Mouse (Mus musculus) intestine, embryonic 14.5 days (tissue): Measurements from ENCODE around the gene Emid1. TPM values are rescaled to one million over a fixed set of nuclear protein-coding genes. Genes with fewer than 3 reads are reported as not detected.
A peak's percentile ranks its signal among the peaks of the same experiment; 100 is the strongest.

Experiments
- ATAC-seq: fragments of 200-750 bp; cut with Nextera tagmentation; replicated peaks from 2 replicates; pipeline ENCODE4 v1.8.0; 2017; ENCODE audit warnings: low read depth, moderate number of reproducible peaks, moderate TSS enrichment, moderate library complexity; ENCODE audit not compliant: low FRiP score, low TSS enrichment
- DNase-seq: peaks from one replicate; pipeline ENCODE4 v3.0.0-alpha.2; 2018; ENCODE audit warnings: low spot score
- H3K27ac ChIP-seq: fragments of 300-500 bp; sonication (generic); 2 replicates; pipeline ENCODE4 v1.5.1; 2014; ENCODE audit warnings: low read depth, mild to moderate bottlenecking, control low read depth
- H3K27me3 ChIP-seq: fragments of 300-500 bp; sonication (generic); replicated peaks from 2 replicates; pipeline ENCODE4 v1.6.1; 2014; ENCODE audit warnings: low read length, control low read depth; ENCODE audit not compliant: control insufficient read depth, insufficient read depth
- H3K36me3 ChIP-seq: fragments of 300-500 bp; sonication (generic); 2 replicates; pipeline ENCODE4 v1.6.1; 2014; ENCODE audit warnings: low read length, control low read depth; ENCODE audit not compliant: control insufficient read depth, insufficient read depth
- H3K4me1 ChIP-seq: fragments of 300-500 bp; sonication (generic); replicated peaks from 2 replicates; pipeline ENCODE4 v1.6.1; 2014; ENCODE audit warnings: low read length, control low read depth, mixed read lengths; ENCODE audit not compliant: control insufficient read depth, insufficient read depth
- H3K4me2 ChIP-seq: fragments of 300-500 bp; sonication (generic); 2 replicates; pipeline ENCODE4 v1.6.1; 2014; ENCODE audit warnings: low read length
- H3K4me3 ChIP-seq: fragments of 300-500 bp; sonication (generic); 2 replicates; pipeline ENCODE4 v1.5.1; 2014; ENCODE audit warnings: low read depth, low read length, control low read depth, mixed read lengths
- H3K9ac ChIP-seq: fragments of 300-500 bp; sonication (generic); 2 replicates; pipeline ENCODE4 v1.6.1; 2014; ENCODE audit warnings: mild to moderate bottlenecking, low read length
- H3K9me3 ChIP-seq: fragments of 300-500 bp; sonication (generic); 2 replicates; pipeline ENCODE4 v1.6.1; 2016; ENCODE audit warnings: low read length, control low read depth; ENCODE audit not compliant: control insufficient read depth
- WGBS: fragments of 180-500 bp; shearing (Covaris S2); extraction: QIAGEN DNeasy Blood & Tissue Kit; methylation state at CpG from one replicate; pipeline ENCODE4 v1.1.7; 2014; 5-methylcytosine and 5-hydroxymethylcytosine counted together
- polyA plus RNA-seq: library from polyadenylated mRNA; unstranded; fragments of >200 nt; fragmentation: Nextera tagmentation; extraction: Ambion mirVana; gene quantifications from 2 replicates; pipeline ENCODE4 v1.2.1, GENCODE M21; 2014

The Emid1 gene
- polyA plus RNA-seq, 1 experiment from 2014 or later = 88.5 TPM

- Histone ChIP-seq H3K27me3 (no peaks in the 10 kb centered on the region), H3K9ac (no peak overlapping the region), H3K4me1 (peaks cover 25% of the 10 kb centered on the region), H3K27ac (no peak overlapping the region), H3K9me3 (no peaks in the 10 kb centered on the region), H3K36me3 (no peaks in the 10 kb centered on the region), H3K4me3 (no peak overlapping the region), H3K4me2 (no peak overlapping the region)
- WGBS = 28% methylated on average over 8 of the region's 8 CpGs
- ATAC-seq (no peak; the same call in 1 of the 2 replicates), DNase-seq (peak; percentile 84)
Observed at GRCm38 (mm10) chr11:5140619-5141018, 11.4 kb downstream of the Emid1 start.

GRCm38 (mm10) chr11:5139372-5139771 lies 12.7 kb downstream of the Emid1 start:
- H3K9ac ChIP-seq = no peak overlapping the region
- no peaks in the 10 kb centered on the region for H3K36me3 ChIP-seq
- peak overlapping the region; percentile 3; the same call in 1 of the 2 replicates for H3K4me2 ChIP-seq
- H3K9me3 ChIP-seq = no peaks in the 10 kb centered on the region
- no peak overlapping the region for H3K27ac ChIP-seq
- no peak overlapping the region for H3K4me3 ChIP-seq
- H3K27me3 ChIP-seq = no peaks in the 10 kb centered on the region
- DNase-seq = no peak
- no peak for ATAC-seq
- 35% methylated on average over 9 of the region's 9 CpGs for WGBS
- H3K4me1 ChIP-seq = peaks cover 25% of the 10 kb centered on the region

- peak overlapping the region; percentile 27; the same call in 1 of the 2 replicates for H3K27ac ChIP-seq
- H3K4me1 ChIP-seq = peaks cover 25% of the 10 kb centered on the region
- 58% methylated on average over 2 of the region's 2 CpGs for WGBS
Observed at GRCm38 (mm10) chr11:5138642-5139041, 13.4 kb downstream of the Emid1 start.

GRCm38 (mm10) chr11:5135914-5136313 lies 16.1 kb downstream of the Emid1 start:
- no peaks in the 10 kb centered on the region for H3K9me3 ChIP-seq
- no peak overlapping the region for H3K4me2 ChIP-seq
- ATAC-seq (no peak), DNase-seq (no peak)
- H3K27ac ChIP-seq = peak overlapping the region; percentile 36; the same call in 1 of the 2 replicates
- no peaks in the 10 kb centered on the region for H3K36me3 ChIP-seq
- no peak overlapping the region for H3K9ac ChIP-seq
- H3K27me3 ChIP-seq = no peaks in the 10 kb centered on the region
- H3K4me1 ChIP-seq = peaks cover 21% of the 10 kb centered on the region
- WGBS = 72% methylated on average over 11 of the region's 11 CpGs
- no peak overlapping the region for H3K4me3 ChIP-seq

More at GRCm38 (mm10) chr11:5138642-5139041, 13.4 kb downstream of the Emid1 start:
- no peaks in the 10 kb centered on the region for H3K36me3 ChIP-seq
- H3K4me3 ChIP-seq = no peak overlapping the region
- no peaks in the 10 kb centered on the region for H3K9me3 ChIP-seq
- no peak for ATAC-seq
- no peak overlapping the region for H3K9ac ChIP-seq
- DNase-seq = no peak
- H3K4me2 ChIP-seq = no peak overlapping the region
- no peaks in the 10 kb centered on the region for H3K27me3 ChIP-seq

- Histone ChIP-seq H3K27me3 (no peaks in the 10 kb centered on the region), H3K9me3 (no peaks in the 10 kb centered on the region), H3K4me1 (peaks cover 5% of the 10 kb centered on the region; the same call in 1 of the 2 replicates), H3K9ac (no peak overlapping the region), H3K4me2 (no peak overlapping the region), H3K27ac (no peak overlapping the region), H3K4me3 (no peak overlapping the region), H3K36me3 (peaks cover 13% of the 10 kb centered on the region; the same call in 1 of the 2 replicates)
- no peak for ATAC-seq
- 67% methylated on average over 4 of the region's 4 CpGs for WGBS
- no peak for DNase-seq
Observed at GRCm38 (mm10) chr11:5132751-5133150, 19.3 kb downstream of the Emid1 start.

GRCm38 (mm10) chr11:5130111-5130665 lies 21.9 kb downstream of the Emid1 start:
- peaks cover 5% of the 10 kb centered on the region; the same call in 1 of the 2 replicates for H3K4me1 ChIP-seq
- ATAC-seq = no peak
- H3K4me3 ChIP-seq = no peak overlapping the region
- H3K27me3 ChIP-seq = no peaks in the 10 kb centered on the region
- H3K9me3 ChIP-seq = no peaks in the 10 kb centered on the region
- no peak overlapping the region for H3K4me2 ChIP-seq
- no peak overlapping the region for H3K27ac ChIP-seq
- no peak overlapping the region for H3K9ac ChIP-seq
- WGBS = 62% methylated on average over 4 of the region's 4 CpGs
- DNase-seq = no peak
- peaks cover 13% of the 10 kb centered on the region; the same call in 1 of the 2 replicates for H3K36me3 ChIP-seq

- Histone ChIP-seq H3K9ac (no peak overlapping the region), H3K27me3 (no peaks in the 10 kb centered on the region), H3K4me1 (peaks cover 5% of the 10 kb centered on the region; the same call in 1 of the 2 replicates), H3K36me3 (peaks cover 13% of the 10 kb centered on the region; the same call in 1 of the 2 replicates), H3K27ac (no peak overlapping the region), H3K9me3 (no peaks in the 10 kb centered on the region), H3K4me3 (no peak overlapping the region), H3K4me2 (no peak overlapping the region)
- DNase-seq (no peak), ATAC-seq (no peak)
- WGBS = 56% methylated on average over 5 of the region's 5 CpGs
Observed at GRCm38 (mm10) chr11:5129035-5129480, 23.0 kb downstream of the Emid1 start.

- Histone ChIP-seq H3K27me3 (no peaks in the 10 kb centered on the region), H3K36me3 (peaks cover 13% of the 10 kb centered on the region; the same call in 1 of the 2 replicates), H3K4me3 (no peak overlapping the region), H3K4me2 (no peak overlapping the region), H3K4me1 (peaks cover 5% of the 10 kb centered on the region; the same call in 1 of the 2 replicates), H3K27ac (no peak overlapping the region), H3K9ac (no peak overlapping the region), H3K9me3 (no peaks in the 10 kb centered on the region)
- DNase-seq (no peak), ATAC-seq (no peak)
- 77% methylated on average over 4 of the region's 4 CpGs for WGBS
Observed at GRCm38 (mm10) chr11:5125713-5126112, 26.3 kb downstream of the Emid1 start.
